ENCODE assay signal across 18 mouse cellular contexts in the genomic region with DNA sequence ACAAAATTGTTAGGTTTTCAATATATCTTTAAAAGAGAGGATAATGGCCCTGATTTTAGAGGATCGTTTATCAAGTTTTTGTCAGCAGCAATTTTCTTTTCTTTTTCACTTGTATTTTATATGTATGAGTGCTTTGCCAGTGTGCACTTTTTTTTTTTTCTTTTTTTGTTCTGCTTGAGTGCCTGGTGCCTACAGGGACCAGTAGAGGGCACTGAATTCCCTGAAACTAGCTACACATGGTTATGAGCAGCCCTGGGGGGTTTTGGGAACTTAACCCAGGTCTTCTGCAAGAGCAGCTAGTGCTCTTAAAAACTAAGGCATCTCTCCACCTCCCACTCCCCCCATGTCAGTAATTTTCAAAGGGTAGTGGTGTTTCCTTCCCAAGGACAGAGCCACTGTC.
DNase-seq lines count a peak whose midpoint lies in the region; ATAC-seq and TF ChIP-seq lines count a peak whose summit lies in the region.
"Had no signal": no experiment of that assay in that cellular context is flagged by ENCODE, and none has a peak within 500 bp of the region (broad histone marks: within the 10 kb centered on the region; RNA-seq: fewer than 3 reads in every experiment).

No protein-coding gene starts in this region.

- TF ChIP-seq RAD21 in CH12.LX (IDR thresholded peaks at IDR 0.05; ENCODE audit: low read depth, low read length): peak; percentile 40

- ATAC-seq in embryonic facial prominence, embryonic 14.5 days (ENCODE audit: low read depth): no peak
- ATAC-seq: midbrain, embryonic 15.5 days had no signal

- in situ Hi-C loops in CH12.LX (cut with MboI; ENCODE audit: low pct_ligation_motif_present, low pct_unique_long_range_greater_than_20kb, low sequenced_read_pairs): no loop called here

- dilution Hi-C loops in CH12.LX (cut with MboI; ENCODE audit: extremely low pct_ligation_motif_present, extremely low pct_unique_long_range_greater_than_20kb, low sequenced_read_pairs): no loop called here

- no peak overlapping the region for H3K4me2 ChIP-seq in CH12.LX (ENCODE audit: insufficient read depth, low read depth, poor library complexity, severe bottlenecking)
- no peak overlapping the region for H3K4me2 ChIP-seq in embryonic facial prominence, embryonic 14.5 days (ENCODE audit: low read depth, low read length)
- H3K4me2 ChIP-seq: embryonic facial prominence, embryonic 12.5 days; forebrain, embryonic 12.5 days; heart, embryonic 15.5 days; hindbrain, embryonic 14.5 days; midbrain, embryonic 15.5 days had no signal

- no peaks in the 10 kb centered on the region for H3K36me3 ChIP-seq in CH12.LX (replicated peaks in 1 of 2; ENCODE audit: control insufficient read depth in 1 of 2, insufficient read depth in 1 of 2, low read length in 1 of 2)
- H3K36me3 ChIP-seq in embryonic facial prominence, embryonic 14.5 days (ENCODE audit: control insufficient read depth, insufficient read depth, low read length): no peaks in the 10 kb centered on the region
- H3K36me3 ChIP-seq: embryonic facial prominence, embryonic 12.5 days; heart, embryonic 15.5 days; midbrain, embryonic 15.5 days had no signal

- no peak for TF ChIP-seq EP300 in CH12.LX (IDR thresholded peaks at IDR 0.05; ENCODE audit: low read length)

- H3K79me2 ChIP-seq in CH12.LX (replicated peaks; ENCODE audit: control insufficient read depth, extremely low read depth, insufficient read depth, poor library complexity, severe bottlenecking): no peaks in the 10 kb centered on the region

- DNase-seq in kidney, adult 18-20 months: peak; percentile 24
- no peak for DNase-seq in kidney, adult 11 months
- DNase-seq in 3T3-L1 (ENCODE audit: low read depth, low spot score) (peak; percentile 42), CH12.LX (ENCODE audit: extremely low read depth) (peak; percentile 32)
- DNase-seq in embryonic facial prominence, embryonic 14.5 days (ENCODE audit: low spot score): peak; percentile 24
- no peak for DNase-seq in ovary, postnatal 14 days (ENCODE audit: low spot score)
- no peak for DNase-seq in urinary bladder, postnatal 14 days (ENCODE audit: low spot score)
- DNase-seq: adrenal gland, postnatal 36 days; cerebellum, adult 11 months; gastrocnemius, postnatal 36 days; right cerebral cortex, postnatal 14 days; thymus, postnatal 4 days had no signal

- no peak overlapping the region for H3K4me3 ChIP-seq in CH12.LX (replicated peaks in 1 of 3; ENCODE audit: low read depth in 2 of 3, low read length in 2 of 3, poor library complexity in 1 of 3)
- no peak overlapping the region for H3K4me3 ChIP-seq in embryonic facial prominence, embryonic 14.5 days (ENCODE audit: low read depth, low read length)
- H3K4me3 ChIP-seq: embryonic facial prominence, embryonic 12.5 days; forebrain, embryonic 12.5 days; heart, embryonic 15.5 days; midbrain, embryonic 15.5 days had no signal

- peak in 1 of 2 experiments; percentile 59; a peak in 2 of 4 replicates for TF ChIP-seq CTCF in CH12.LX (conservative IDR thresholded peaks at IDR 0.05 in 1 of 2, IDR thresholded peaks at IDR 0.05 in 1 of 2; ENCODE audit: low read depth in 2 of 2, low read length in 2 of 2)

- H3K27ac ChIP-seq in CH12.LX (ENCODE audit: insufficient read depth, low read depth): no peak overlapping the region
- H3K27ac ChIP-seq in embryonic facial prominence, embryonic 14.5 days (replicated peaks; ENCODE audit: low read depth, low read length): no peak overlapping the region
- H3K27ac ChIP-seq: embryonic facial prominence, embryonic 12.5 days; forebrain, embryonic 12.5 days; heart, embryonic 15.5 days; hindbrain, embryonic 14.5 days; liver, embryonic 14.5 days; midbrain, embryonic 15.5 days had no signal

- TF ChIP-seq POLR2A in CH12.LX (IDR thresholded peaks at IDR 0.05; ENCODE audit: low read depth, low read length): no peak

- peaks cover 4% of the 10 kb centered on the region for H3K9me3 ChIP-seq in CH12.LX (replicated peaks; ENCODE audit: low read length)
- H3K9me3 ChIP-seq in embryonic facial prominence, embryonic 14.5 days (ENCODE audit: control insufficient read depth, low read length): peaks cover 5% of the 10 kb centered on the region; the same call in 1 of the 2 replicates
- H3K9me3 ChIP-seq: embryonic facial prominence, embryonic 12.5 days; heart, embryonic 15.5 days; midbrain, embryonic 15.5 days had no signal

- 87% methylated on average over 1 of the region's 1 CpGs for WGBS in embryonic facial prominence, embryonic 14.5 days

- peaks cover 5 to 22% of the 10 kb centered on the region in 2 experiments; a peak in 3 of 4 replicates for H3K4me1 ChIP-seq in CH12.LX (ENCODE audit: control insufficient read depth in 1 of 2, insufficient read depth in 2 of 2)
- H3K4me1 ChIP-seq in embryonic facial prominence, embryonic 14.5 days (ENCODE audit: control insufficient read depth, insufficient read depth, low read length): no peaks in the 10 kb centered on the region
- H3K4me1 ChIP-seq: embryonic facial prominence, embryonic 12.5 days; heart, embryonic 15.5 days had no signal

- H3K9ac ChIP-seq in CH12.LX (ENCODE audit: insufficient read depth, low read depth): no peak overlapping the region
- no peak overlapping the region for H3K9ac ChIP-seq in embryonic facial prominence, embryonic 14.5 days (ENCODE audit: low read depth, low read length)
- H3K9ac ChIP-seq: embryonic facial prominence, embryonic 12.5 days; forebrain, embryonic 12.5 days; heart, embryonic 15.5 days; hindbrain, embryonic 14.5 days; liver, embryonic 14.5 days; midbrain, embryonic 15.5 days had no signal

- no peaks in the 10 kb centered on the region for H3K27me3 ChIP-seq in CH12.LX (replicated peaks)
- no peaks in the 10 kb centered on the region for H3K27me3 ChIP-seq in embryonic facial prominence, embryonic 14.5 days (replicated peaks; ENCODE audit: control insufficient read depth, insufficient read depth, low read length)
- H3K27me3 ChIP-seq: embryonic facial prominence, embryonic 12.5 days; heart, embryonic 15.5 days; midbrain, embryonic 15.5 days had no signal

TF ChIP-seq in CH12.LX, 34 proteins besides CTCF, POLR2A, EP300 and RAD21:
- TF ChIP-seq SMC3 (IDR thresholded peaks at IDR 0.05; ENCODE audit: low read depth, low read length) (peak; percentile 39), ZNF384 (IDR thresholded peaks at IDR 0.05; ENCODE audit: low read depth, low read length) (peak; percentile 96), JUN (IDR thresholded peaks at IDR 0.05; ENCODE audit: insufficient read depth, low read depth, low read length) (no peak)

Comparison
In these comparisons a context has a peak if more than half of its experiments do, and no peak if none do; other contexts are left out.
1. DNase-seq: peak in kidney, adult 18-20 months (single experiment), 3T3-L1 (single experiment), CH12.LX (single experiment) and embryonic facial prominence, embryonic 14.5 days (single experiment); none in kidney, adult 11 months (single experiment), ovary, postnatal 14 days (single experiment) and urinary bladder, postnatal 14 days (single experiment).